Mouse (Mus musculus) thymus, adult 2 months (tissue): ENCODE results near the gene Rpl22.

Source experiments
- CTCF ChIP-seq: fragments of 200-500 bp; IDR thresholded peaks from 2 replicates; pipeline ENCODE4 v1.5.1; 2012; ENCODE audit warnings: mild to moderate bottlenecking, control low read depth, low read length, moderate library complexity, borderline replicate concordance; ENCODE audit not compliant: control insufficient read depth, poor library complexity, insufficient read depth; ENCODE audit errors: extremely low read depth
- POLR2A ChIP-seq: fragments of 200-500 bp; IDR thresholded peaks from 2 replicates; pipeline ENCODE4 v1.6.1; 2012; ENCODE audit warnings: mild to moderate bottlenecking, low read length, control low read depth, moderate library complexity; ENCODE audit not compliant: control insufficient read depth, poor library complexity, insufficient read depth; ENCODE audit errors: extremely low read depth

- TF ChIP-seq CTCF: no peak
- TF ChIP-seq POLR2A: no peak
Observed at GRCm38 (mm10) chr4:152295916-152296315, 29.6 kb upstream of the Rpl22 start.
